Comparison of ENCODE assay signal across 24 mouse cellular contexts in genomic region chr15:87692394-87692793, GRCm38 (mm10).
A peak's percentile ranks its signal among the peaks of the same experiment; 100 is the strongest.
DNase-seq lines count a peak whose midpoint lies in the region; TF ChIP-seq lines count a peak whose summit lies in the region.
"Had no signal": no experiment of that assay in that cellular context is flagged by ENCODE, and none has a peak within 500 bp of the region (broad histone marks: within the 10 kb centered on the region; RNA-seq: fewer than 3 reads in every experiment).

No protein-coding gene starts in this region.

- intact Hi-C loops in gastrocnemius, adult 2 months (cut with DNase I), result no loop called here

- H3K27ac ChIP-seq in gastrocnemius, adult 2 months, result no peak overlapping the region
- H3K27ac ChIP-seq: hindbrain, embryonic 13.5 days; layer of hippocampus, adult 2 months; liver, embryonic 12.5 days; midbrain, embryonic 15.5 days; stomach, postnatal 0 days had no signal

- TF ChIP-seq CTCF in gastrocnemius, adult 2 months (IDR thresholded peaks at IDR 0.05), result no peak

- DNase-seq in gastrocnemius, adult 2 months, result peak; percentile 30
- DNase-seq in gastrocnemius, adult 18-20 months (ENCODE audit: low spot score), result no peak
- DNase-seq in cerebellum, adult 11 months, result peak; percentile 71
- DNase-seq in cerebellum, adult 8-10 months, result peak; percentile 75
- peak; percentile 84 to 88 for DNase-seq in cerebellum, postnatal 25 days
- DNase-seq in layer of hippocampus, postnatal 36 days, result no peak
- no peak for DNase-seq in right cerebral cortex, postnatal 4 days
- DNase-seq in lung, adult 18-20 months, result no peak
- DNase-seq: adrenal gland, postnatal 10 days; gastrocnemius, postnatal 14 days; heart, adult 11 months; heart, postnatal 36 days; kidney, postnatal 36 days; left cerebral cortex, postnatal 4 days; liver, postnatal 0 days; lung, postnatal 4 days; thymus, adult 18-20 months; thymus, postnatal 25 days had no signal

- H3K4me3 ChIP-seq in gastrocnemius, adult 2 months, result no peak overlapping the region
- H3K4me3 ChIP-seq: erythroblast, embryonic 14.5 days; hindbrain, embryonic 13.5 days; layer of hippocampus, adult 2 months; liver, embryonic 12.5 days; midbrain, embryonic 15.5 days had no signal

Comparison
In these comparisons a context has a peak if more than half of its experiments do, and no peak if none do; other contexts are left out.
1. DNase-seq: peak in gastrocnemius, adult 2 months (single experiment), cerebellum, adult 11 months (single experiment), cerebellum, adult 8-10 months (single experiment) and cerebellum, postnatal 25 days (2 of 2); none in gastrocnemius, adult 18-20 months (single experiment), layer of hippocampus, postnatal 36 days (0 of 2), right cerebral cortex, postnatal 4 days (single experiment) and lung, adult 18-20 months (0 of 2).